Mouse (Mus musculus): ENCODE results near the gene Cebpa. TPM values are rescaled to one million over a fixed set of nuclear protein-coding genes. Genes with fewer than 3 reads are reported as not detected.

The Cebpa gene
- total RNA-seq, 2 experiments from 2014 or later = 11.1 to 11.2 TPM

DNA sequence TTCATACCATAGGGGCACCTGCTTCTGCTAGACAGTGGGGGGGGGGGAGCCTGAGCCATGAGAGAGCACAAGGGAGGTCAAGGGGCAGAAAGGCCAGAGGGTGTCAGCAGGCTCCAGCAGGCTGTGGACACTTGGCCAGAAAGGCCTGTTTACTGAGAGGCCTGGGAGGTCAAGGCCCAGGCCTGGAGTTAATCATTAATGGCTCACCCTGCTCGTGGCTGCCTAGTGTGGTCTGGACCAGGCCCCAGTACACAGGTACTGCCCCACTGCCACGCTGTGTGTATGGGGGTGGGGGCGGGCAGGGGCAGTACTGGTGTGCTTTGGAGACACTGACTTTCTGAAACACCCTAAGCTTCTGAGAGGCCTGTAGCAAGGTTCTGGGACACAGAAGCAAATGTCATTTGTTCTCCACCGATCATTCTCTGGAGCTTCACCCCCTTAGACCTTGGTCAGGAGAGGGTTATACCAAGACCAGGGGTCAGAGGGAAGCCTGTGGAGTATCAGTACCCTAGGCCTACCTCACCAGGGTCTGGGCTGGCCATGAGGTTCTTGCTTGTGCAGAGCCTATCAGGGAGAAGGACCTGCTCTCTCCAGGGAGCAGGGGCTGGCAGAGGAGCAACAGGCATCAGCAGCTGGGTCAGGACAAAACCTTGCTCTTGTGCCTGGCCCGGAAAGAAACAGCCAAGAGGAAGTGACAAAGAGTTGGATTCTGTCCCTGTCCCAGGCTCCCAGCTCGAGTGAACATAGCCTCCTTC is 24.9 kb downstream of the Cebpa start:
- no peak for DNase-seq (ENCODE audit: low spot score in 2 of 2)

DNA sequence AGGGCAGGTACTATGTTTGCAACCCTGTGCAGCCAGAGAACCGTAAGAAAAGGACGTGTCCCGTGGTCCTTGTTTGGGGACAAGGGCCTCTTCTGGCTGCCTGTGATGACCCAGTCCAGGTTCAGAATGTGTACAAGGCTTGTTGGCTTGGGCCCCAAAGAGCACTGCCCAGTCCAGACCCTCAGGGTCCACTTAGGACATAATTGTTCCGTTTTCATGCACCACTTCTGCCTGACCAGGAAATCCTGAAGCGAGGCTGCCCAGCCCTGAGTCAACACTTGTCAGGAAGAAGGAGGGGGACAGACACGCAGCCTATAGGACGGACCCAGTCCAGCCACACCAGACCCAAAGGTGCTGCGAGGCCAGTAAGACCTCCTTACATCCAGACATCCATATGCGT is 26.0 kb downstream of the Cebpa start:
- no peak for DNase-seq (ENCODE audit: low spot score in 2 of 2)

DNA sequence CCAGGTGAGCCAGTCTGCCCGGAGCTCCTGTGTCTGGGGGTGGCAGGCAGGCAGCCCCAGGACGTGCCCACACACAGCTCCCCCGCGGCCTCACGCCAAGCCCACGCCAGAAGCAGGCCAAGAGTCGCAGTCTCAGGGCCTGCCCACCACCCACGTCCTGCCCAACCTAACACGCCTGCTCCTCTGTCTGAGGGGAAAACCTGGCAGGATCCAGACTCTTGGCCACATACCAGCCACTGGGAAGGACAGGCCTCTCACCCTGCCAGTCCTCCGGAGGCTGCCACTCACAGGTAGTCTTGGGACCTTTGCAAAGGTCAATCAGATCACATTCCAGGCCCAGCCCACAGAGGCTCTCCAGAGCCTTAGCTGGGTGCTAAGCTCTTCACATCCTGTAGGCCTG is 27.2 kb downstream of the Cebpa start:
- DNase-seq (ENCODE audit: low spot score in 2 of 2) = no peak

DNA sequence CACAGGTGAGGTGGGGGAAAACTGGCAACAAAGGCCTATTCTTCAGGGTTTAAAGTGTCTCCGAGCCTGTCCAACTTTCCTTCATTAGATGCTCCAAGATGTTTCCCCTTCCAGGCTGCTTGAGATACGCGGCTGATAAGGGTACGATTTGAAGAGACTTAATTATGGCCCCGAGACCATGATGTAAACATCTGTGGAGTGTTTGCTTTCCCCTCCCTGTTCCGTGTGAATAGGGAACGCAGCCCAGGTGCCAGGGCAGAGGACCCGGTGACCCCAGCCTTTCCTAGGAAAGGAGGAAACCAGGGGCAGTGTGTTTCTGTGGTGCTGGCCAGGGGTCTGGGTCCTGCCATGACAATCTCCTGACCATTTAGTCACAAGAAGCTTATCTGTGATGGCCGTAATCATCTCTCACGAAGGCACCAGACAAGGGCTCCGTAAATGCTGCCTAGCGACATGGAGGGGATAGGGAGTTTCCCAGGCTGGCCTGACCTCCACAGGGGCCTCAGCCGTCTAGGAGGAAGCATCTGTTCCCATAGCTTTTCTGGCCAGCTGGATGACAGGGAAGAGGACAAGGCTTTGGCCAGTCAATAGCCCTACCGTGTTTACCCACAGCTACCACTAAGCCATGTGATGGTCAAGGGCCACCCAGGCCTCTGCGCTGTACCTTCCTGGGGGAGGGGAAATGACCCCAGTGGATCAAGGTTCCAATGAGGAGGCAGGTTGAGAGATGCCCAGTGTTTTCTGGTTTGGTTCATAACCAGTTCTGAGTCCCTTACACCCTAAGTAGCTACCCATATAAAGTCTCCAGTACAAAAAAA is 30.7 kb downstream of the Cebpa start:
- DNase-seq (ENCODE audit: low spot score in 2 of 2) = no peak

DNA sequence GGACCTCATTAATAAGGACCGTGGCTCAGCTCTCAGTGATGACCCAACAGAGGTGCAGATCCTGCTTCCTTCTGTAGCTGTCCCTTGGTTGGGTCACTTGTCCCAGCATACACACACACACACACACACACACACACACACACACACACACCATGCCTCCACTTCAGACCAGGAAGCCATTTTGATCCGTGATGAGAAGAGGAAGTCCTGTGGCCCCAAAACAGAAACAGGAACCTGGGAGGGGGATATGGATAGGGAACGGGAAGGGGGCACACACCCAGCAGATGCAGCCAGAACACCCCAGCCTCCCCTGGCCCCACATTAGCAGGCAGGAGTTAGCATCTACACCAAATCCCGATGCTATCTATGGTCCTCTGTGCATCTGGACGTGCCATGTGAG is 31.8 kb downstream of the Cebpa start:
- no peak for DNase-seq (ENCODE audit: low spot score in 2 of 2)

DNA sequence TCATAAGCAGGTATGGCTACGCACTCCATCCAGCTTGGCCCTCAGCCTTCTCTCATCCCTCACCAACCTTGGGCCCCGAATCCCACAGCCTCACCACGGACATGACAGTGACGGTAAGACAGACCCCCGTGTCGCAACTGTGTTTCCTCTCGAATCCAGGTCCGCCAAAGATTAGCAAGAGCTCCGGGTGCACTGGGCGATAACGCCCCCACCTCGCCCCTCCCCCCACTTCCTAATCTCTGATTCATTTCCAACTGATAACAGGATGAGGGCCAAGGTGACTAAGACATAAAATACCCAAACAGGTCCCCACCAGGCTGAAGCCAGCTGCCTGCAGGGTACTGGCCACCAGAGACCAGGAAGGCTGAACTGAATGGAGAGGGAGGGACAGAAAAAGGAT is 35.4 kb downstream of the Cebpa start:
- no peak for DNase-seq (ENCODE audit: low spot score in 2 of 2)

DNA sequence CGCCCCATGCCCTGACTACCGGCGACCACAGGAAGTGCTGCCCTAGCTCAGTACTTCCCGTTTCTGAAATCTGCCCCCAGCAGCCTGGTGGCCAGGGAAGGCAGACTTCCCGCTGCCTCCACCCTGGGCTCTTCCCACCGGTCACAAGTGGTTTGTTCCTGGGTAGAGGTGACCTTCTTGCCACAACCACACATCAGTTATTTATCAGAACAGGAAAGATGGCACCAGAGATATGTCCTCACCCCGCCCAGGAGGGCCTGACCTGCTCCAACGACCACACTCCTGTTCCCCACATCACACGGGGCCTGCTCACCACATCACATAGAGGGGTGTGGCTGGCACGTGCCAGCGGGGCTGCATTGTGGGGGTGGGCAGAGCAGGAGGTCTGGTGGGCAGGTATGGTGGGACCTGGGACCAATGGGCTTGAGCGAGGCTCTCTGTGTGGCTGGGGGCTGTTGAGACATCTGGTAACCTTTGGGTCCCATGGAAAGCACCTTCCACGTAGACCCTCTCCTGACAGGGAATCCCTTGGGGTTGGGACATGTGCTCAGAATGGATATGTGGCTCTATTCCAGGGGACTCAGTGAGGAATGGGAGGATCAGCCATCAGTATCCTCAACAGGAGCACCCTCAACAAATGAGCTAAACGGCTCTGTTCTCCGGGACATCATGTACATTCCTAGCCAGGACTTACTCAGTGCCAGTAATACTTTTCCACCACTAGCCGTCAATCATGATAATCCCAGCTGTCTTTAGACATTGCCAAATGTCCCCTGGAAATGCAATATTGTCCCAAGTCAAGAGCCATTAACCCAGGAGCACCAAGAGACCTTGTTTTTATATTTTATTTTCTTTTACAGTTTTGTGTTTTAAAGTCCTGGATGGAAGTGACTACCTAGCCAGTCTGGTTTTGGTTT is 37.7 kb downstream of the Cebpa start:
- no peak for DNase-seq (ENCODE audit: low spot score in 2 of 2)

DNA sequence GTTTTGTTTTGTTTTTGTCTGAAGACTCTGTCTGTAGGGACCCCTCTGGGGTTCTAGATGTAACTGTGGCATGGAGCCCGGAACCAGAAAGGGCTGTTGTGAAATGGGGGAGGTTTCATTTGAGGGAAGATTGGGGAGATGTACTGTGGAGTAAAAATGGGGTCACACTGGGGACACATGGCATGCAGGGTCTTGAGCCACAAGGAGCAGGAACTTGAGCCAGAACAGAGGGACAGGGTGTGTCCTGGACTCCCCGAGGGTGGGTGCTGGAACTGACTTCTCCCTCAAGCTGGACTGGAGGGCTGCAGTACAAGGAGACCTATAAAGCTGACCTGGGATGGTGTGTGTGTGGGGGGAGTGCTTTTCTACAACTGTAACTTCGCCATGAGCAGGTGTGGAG is 38.4 kb downstream of the Cebpa start:
- no peak for DNase-seq (ENCODE audit: low spot score in 2 of 2)

DNA sequence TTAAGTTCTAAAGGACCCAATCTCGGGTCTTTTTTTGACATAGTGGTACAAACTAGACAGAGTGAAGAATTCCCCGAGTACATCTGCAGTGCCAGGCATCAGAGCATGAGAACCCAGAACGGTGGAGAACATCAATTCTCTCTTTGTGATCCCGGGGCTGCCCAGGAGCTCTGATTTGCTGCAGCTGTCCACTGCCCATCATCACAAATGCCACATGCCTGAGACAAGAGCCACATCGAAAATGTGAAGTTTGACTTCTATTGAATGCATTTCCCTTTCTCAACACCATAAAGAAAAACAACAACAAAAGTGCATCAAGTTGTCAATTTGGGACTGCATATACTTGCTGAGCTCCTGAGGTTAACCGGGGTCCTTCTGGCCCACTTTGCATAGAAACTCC is 43.4 kb downstream of the Cebpa start:
- DNase-seq (ENCODE audit: low spot score in 2 of 2) = no peak

DNA sequence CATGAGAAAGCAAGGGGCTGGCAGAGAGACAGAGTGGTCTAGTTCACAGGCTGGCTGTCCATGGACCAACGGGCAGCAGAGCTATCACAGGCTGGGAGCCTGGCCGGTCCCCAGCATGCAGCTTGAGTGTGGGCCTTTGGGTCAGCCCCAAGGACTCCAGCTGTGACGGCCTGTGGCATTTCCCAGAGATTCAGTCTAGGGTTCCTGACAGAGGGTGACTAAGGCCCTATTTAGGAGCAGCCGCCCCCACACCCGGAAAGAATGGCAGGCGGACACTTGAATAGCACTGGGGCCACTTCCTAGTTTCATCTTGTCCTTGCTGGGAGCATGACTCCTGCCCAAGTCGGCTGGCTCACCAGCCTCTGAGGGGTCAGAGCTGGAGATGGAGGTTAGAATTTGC is 44.5 kb downstream of the Cebpa start:
- DNase-seq (ENCODE audit: low spot score in 2 of 2) = no peak

DNA sequence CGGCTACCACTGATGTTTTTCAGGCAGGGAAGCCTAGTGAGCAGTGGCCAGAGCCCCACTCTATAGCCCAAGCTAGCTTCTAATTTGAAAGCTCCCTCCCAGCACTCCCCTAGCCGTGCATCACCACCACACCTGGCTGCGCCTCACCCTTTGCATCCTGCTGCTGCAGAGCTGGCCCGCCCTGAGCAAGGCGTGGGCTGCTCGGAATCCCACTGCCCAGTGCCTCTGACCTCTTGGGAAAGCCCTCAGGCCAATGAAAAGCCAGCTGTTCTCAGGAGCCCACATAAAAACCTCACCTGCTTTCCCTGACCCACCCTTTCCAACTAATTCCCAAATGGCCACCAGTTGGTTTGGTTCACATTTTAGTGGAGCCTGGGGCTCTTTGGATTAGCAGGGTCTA is 45.0 kb downstream of the Cebpa start:
- DNase-seq (ENCODE audit: low spot score in 2 of 2) = no peak

DNA sequence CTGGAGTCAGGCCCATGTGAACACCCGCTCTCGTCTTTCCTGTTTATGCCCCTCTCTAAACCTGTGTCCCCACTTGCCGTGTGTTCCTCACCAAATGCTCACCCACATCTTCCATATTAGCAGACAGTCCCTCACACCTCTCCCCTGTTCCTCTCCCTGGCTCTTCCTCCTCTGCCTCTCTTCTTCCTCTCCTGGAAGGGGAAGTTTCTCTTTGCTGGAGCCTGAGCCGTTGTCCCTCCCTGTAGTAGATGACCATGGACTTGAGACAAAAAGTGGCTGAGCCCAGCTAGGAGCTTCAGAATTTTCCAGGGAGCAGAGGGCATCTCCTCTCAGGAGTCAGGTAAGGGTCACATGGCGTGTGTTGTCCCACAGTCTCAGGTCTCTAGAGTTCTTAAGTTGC is 47.9 kb downstream of the Cebpa start:
- DNase-seq (ENCODE audit: low spot score in 2 of 2) = no peak

DNA sequence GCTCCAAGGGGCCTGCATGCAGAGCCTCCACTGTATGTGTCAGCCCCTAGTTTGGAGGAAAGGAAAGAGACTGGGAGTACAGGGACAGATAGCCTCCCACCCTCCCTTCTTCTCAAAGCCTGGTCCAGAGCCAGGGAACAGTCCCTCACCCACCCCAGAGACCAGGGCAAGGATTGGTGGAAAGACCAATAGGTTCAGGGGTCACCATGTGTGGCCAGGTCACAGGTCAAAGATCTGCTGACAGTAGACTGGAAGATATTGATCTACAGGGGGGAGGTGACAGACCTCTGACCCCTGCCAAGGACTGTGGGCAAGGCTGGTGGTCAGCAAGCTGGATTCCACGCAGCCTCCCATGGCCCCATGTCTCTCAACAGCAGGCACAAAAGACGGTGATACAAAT is 48.8 kb downstream of the Cebpa start:
- no peak for DNase-seq (ENCODE audit: low spot score in 2 of 2)

DNA sequence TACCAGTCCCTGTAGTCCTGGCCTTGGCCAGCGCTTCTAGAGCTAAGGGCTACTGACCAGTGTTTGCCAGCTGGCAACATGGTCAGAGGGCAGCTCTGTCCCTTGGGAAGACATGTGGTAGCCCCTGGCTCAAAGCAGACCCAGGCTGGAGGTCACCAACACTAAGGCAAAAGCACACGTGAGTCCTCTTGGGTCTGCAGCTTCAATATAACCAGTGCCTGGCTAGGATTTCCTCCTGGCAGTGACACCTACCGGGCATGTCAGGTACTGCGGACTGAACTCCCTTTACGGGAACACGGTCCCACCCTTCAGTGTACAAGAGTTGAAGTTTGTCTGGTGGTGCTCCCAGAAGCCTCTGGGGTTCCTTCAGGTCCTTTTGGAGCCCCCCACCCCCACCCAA is 50.2 kb downstream of the Cebpa start:
- DNase-seq (ENCODE audit: low spot score in 2 of 2) = peak; percentile 85 to 93

Small RNAs within 50 kb of the gene (microRNA-seq; reads per million reads assigned to microRNA genes)
- 0 reads per million in 2 experiments for gene Gm25033

Other genes with a start within 250 kb of the Cebpa start
- gene Pepd, start 206.9 kb upstream of the Cebpa start, total RNA-seq (2021) = 10 to 100 TPM; 29.8 to 34.4 TPM
- 10 to 100 TPM; 34.4 to 36.3 TPM for gene Cebpg, start 62.7 kb upstream of the Cebpa start, total RNA-seq (2021)
- gene Slc7a10, start 67.1 kb downstream of the Cebpa start, total RNA-seq (2021) = 10 to 100 TPM; 31.0 to 37.1 TPM
- gene Lrp3, start 96.2 kb downstream of the Cebpa start, total RNA-seq (2021) = 10 to 100 TPM; 79.8 to 83.6 TPM
- gene Gpatch1, start 199.1 kb downstream of the Cebpa start, total RNA-seq (2021) = 10 to 100 TPM; 23.3 to 24.4 TPM
- 1 to 10 TPM; 5.3 to 6.2 TPM for gene Rhpn2, start 214.9 kb downstream of the Cebpa start, total RNA-seq (2021)